ENCODE assay signal across 8 mouse cellular contexts in the genomic region with DNA sequence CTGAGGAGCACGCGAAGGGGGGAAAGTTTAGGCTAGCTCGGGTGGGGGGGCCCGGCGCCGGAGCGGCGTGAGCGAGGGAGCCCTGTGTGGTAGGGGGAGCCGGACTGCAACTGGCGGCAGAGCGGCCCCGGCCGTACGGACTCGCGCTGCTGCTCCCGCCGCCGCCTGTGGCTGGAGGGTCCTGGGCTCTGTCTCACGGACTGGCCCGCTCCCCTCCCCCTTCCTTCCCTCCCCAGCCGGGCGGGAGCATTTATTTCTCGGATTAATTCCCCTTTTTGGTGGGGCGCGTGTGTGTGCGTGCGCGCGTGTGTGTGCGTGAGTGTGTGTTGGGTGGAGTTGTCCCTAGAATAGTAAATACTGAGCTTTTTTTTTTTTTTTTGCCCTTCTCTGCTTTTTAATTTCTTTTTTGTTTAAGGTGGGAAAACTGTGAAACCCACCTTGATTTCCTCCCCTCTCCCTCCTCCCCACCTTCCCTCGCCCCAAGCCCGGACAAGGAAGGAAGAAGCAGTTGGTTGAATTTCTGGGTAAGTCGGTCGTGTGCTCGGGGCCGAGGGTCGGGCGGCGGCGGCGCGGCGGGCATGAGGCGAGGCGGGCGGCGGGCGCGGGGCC. TPM values are rescaled to one million over a fixed set of nuclear protein-coding genes. Genes with fewer than 3 reads are reported as not detected.
DNase-seq lines count a peak whose midpoint lies in the region; ATAC-seq lines count a peak whose summit lies in the region.

No protein-coding gene starts in this region.

- H3K4me2 ChIP-seq in kidney, embryonic 14.5 days (replicated peaks; ENCODE audit: low read depth, low read length): peak overlapping the region; percentile 54
- H3K4me2 ChIP-seq in intestine, embryonic 14.5 days (ENCODE audit: low read length): peak overlapping the region; percentile 63
- peak overlapping the region; percentile 73 for H3K4me2 ChIP-seq in midbrain, embryonic 14.5 days (ENCODE audit: low read length)

- H3K27ac ChIP-seq in kidney, embryonic 14.5 days (ENCODE audit: low read depth, low read length): peak overlapping the region; percentile 100
- H3K27ac ChIP-seq in intestine, embryonic 14.5 days (ENCODE audit: low read depth): peak overlapping the region; percentile 100
- peak overlapping the region; percentile 100 for H3K27ac ChIP-seq in midbrain, embryonic 14.5 days (replicated peaks; ENCODE audit: low read depth, low read length)

- H3K9ac ChIP-seq in kidney, embryonic 14.5 days (ENCODE audit: low read depth, low read length): peak overlapping the region; percentile 99
- H3K9ac ChIP-seq in intestine, embryonic 14.5 days (ENCODE audit: low read length): peak overlapping the region; percentile 100
- peak overlapping the region; percentile 96 for H3K9ac ChIP-seq in midbrain, embryonic 14.5 days (replicated peaks; ENCODE audit: low read length)

- peak; percentile 34 for ATAC-seq in kidney, embryonic 14.5 days (ENCODE audit: low FRiP score, low TSS enrichment)
- peak; percentile 36 for ATAC-seq in intestine, embryonic 14.5 days (replicated peaks; ENCODE audit: low FRiP score, low TSS enrichment, low read depth)
- peak; percentile 41 for ATAC-seq in midbrain, embryonic 14.5 days (ENCODE audit: low FRiP score, low TSS enrichment)

- H3K27me3 ChIP-seq in kidney, embryonic 14.5 days (ENCODE audit: control insufficient read depth, insufficient read depth, low read length): no peaks in the 10 kb centered on the region
- no peaks in the 10 kb centered on the region for H3K27me3 ChIP-seq in intestine, embryonic 14.5 days (replicated peaks; ENCODE audit: control insufficient read depth, insufficient read depth, low read length)
- no peaks in the 10 kb centered on the region for H3K27me3 ChIP-seq in midbrain, embryonic 14.5 days (ENCODE audit: control insufficient read depth, insufficient read depth, low read length)

- H3K36me3 ChIP-seq in kidney, embryonic 14.5 days (ENCODE audit: control insufficient read depth, insufficient read depth, low read length): peaks cover 3% of the 10 kb centered on the region; the same call in 1 of the 2 replicates
- no peaks in the 10 kb centered on the region for H3K36me3 ChIP-seq in intestine, embryonic 14.5 days (ENCODE audit: control insufficient read depth, insufficient read depth, low read length)
- H3K36me3 ChIP-seq in midbrain, embryonic 14.5 days (ENCODE audit: control insufficient read depth, insufficient read depth, low read length): no peaks in the 10 kb centered on the region

- no peak for DNase-seq in kidney, postnatal 36 days
- peak; percentile 37 for DNase-seq in c-Kit-negative CD71-positive TER-119-positive erythroid progenitor cells, embryonic 14.5 days (ENCODE audit: low read depth, low spot score)
- no peak for DNase-seq in intestine, embryonic 14.5 days (ENCODE audit: low spot score)
- peak; percentile 78 for DNase-seq in midbrain, embryonic 14.5 days
- no peak for DNase-seq in cerebellum, adult 11-12 months
- no peak for DNase-seq in right cerebral cortex, postnatal 4 days
- no peak for DNase-seq in embryo, embryonic 10.5 days (ENCODE audit: low spot score)

- WGBS in kidney, embryonic 14.5 days: under 1% methylated on average over 43 of the region's 51 CpGs
- WGBS in intestine, embryonic 14.5 days: under 1% methylated on average over 39 of the region's 51 CpGs
- WGBS in midbrain, embryonic 14.5 days: under 1% methylated on average over 50 of the region's 51 CpGs

- H3K4me3 ChIP-seq in kidney, embryonic 14.5 days (ENCODE audit: low read length): peak overlapping the region; percentile 98
- H3K4me3 ChIP-seq in intestine, embryonic 14.5 days (ENCODE audit: low read depth, low read length): peak overlapping the region; percentile 80
- H3K4me3 ChIP-seq in midbrain, embryonic 14.5 days (replicated peaks; ENCODE audit: low read depth, low read length): peak overlapping the region; percentile 92

- H3K9me3 ChIP-seq in kidney, embryonic 14.5 days (ENCODE audit: control insufficient read depth, low read length): no peaks in the 10 kb centered on the region
- H3K9me3 ChIP-seq in intestine, embryonic 14.5 days (ENCODE audit: control insufficient read depth, low read length): no peaks in the 10 kb centered on the region
- no peaks in the 10 kb centered on the region for H3K9me3 ChIP-seq in midbrain, embryonic 14.5 days (ENCODE audit: control insufficient read depth, low read length)

- peaks cover 5% of the 10 kb centered on the region; the same call in 1 of the 2 replicates for H3K4me1 ChIP-seq in kidney, embryonic 14.5 days (ENCODE audit: control insufficient read depth, insufficient read depth, low read length)
- H3K4me1 ChIP-seq in intestine, embryonic 14.5 days (replicated peaks; ENCODE audit: control insufficient read depth, insufficient read depth, low read length): peaks cover 7% of the 10 kb centered on the region
- 0 out of 2 replicates have a peak, but pooled peaks cover 7% of the 10 kb centered on the region for H3K4me1 ChIP-seq in midbrain, embryonic 14.5 days (ENCODE audit: control insufficient read depth, insufficient read depth, low read length)

RNA-seq across cellular contexts. Expression of gene Xpo1, which starts 0.5 kb away (rescaled TPM):
- polyA plus RNA-seq in kidney, embryonic 14.5 days (2014; fragmentation: Nextera tagmentation; extraction: Ambion mirVana): 77.9 and 149 TPM in 2 replicates
- 115 and 116 TPM in 2 replicates for polyA plus RNA-seq in intestine, embryonic 14.5 days (2014; fragmentation: Nextera tagmentation; extraction: Ambion mirVana)
- polyA plus RNA-seq in midbrain, embryonic 14.5 days (2014; fragmentation: Nextera tagmentation; extraction: Ambion mirVana): 69.0 and 110 TPM in 2 replicates

RNA-seq across cellular contexts. Expression of gene Usp34, which starts 50.4 kb away (rescaled TPM):
- polyA plus RNA-seq in kidney, embryonic 14.5 days (2014; fragmentation: Nextera tagmentation; extraction: Ambion mirVana): 33.9 and 45.5 TPM in 2 replicates
- polyA plus RNA-seq in intestine, embryonic 14.5 days (2014; fragmentation: Nextera tagmentation; extraction: Ambion mirVana): 37.2 and 39.3 TPM in 2 replicates
- polyA plus RNA-seq in midbrain, embryonic 14.5 days (2014; fragmentation: Nextera tagmentation; extraction: Ambion mirVana): 57.8 and 59.8 TPM in 2 replicates

Comparison
In these comparisons a context has a peak if more than half of its experiments do, and no peak if none do; other contexts are left out.
1. DNase-seq: peak in c-Kit-negative CD71-positive TER-119-positive erythroid progenitor cells, embryonic 14.5 days (single experiment) and midbrain, embryonic 14.5 days (single experiment); none in kidney, postnatal 36 days (0 of 2), intestine, embryonic 14.5 days (single experiment), cerebellum, adult 11-12 months (single experiment), right cerebral cortex, postnatal 4 days (single experiment) and embryo, embryonic 10.5 days (single experiment).
2. Peak in every context shown above with its lines, with median percentiles within 50 percentile points of each other: ATAC-seq, H3K27ac ChIP-seq, H3K4me2 ChIP-seq, H3K4me3 ChIP-seq and H3K9ac ChIP-seq.